Mouse (Mus musculus): ENCODE data around the gene Ildr2.

Gene Ildr2

DNA sequence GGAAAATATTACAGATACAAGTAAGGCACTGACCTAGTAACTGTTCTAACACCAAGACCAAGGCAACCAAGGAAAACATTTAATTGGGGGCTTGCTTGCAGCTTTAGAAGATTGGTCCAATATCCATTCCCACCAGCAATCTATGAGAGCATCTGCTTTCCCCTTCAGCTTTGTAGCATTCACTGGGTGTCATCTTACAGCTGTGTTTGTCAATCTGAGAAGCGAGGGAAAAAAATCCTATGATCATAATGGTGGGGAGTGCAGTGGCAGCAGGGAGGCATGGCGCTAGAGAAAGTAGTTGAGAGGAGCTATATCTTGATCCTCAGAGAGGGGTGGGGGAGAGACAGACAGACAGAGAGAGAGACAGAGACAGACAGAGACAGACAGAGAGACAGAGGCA, 88.1 kb downstream of the Ildr2 start:
- no peak for DNase-seq (ENCODE audit: low read depth)

GRCm38 (mm10) chr1:166342539-166342938, 88.6 kb downstream of the Ildr2 start:
- DNase-seq (ENCODE audit: low read depth) = no peak

- DNase-seq (ENCODE audit: low read depth) = no peak
Observed at GRCm38 (mm10) chr1:166343586-166343985, 89.6 kb downstream of the Ildr2 start.

- no peak for DNase-seq (ENCODE audit: low read depth)
Observed at GRCm38 (mm10) chr1:166344300-166345077, 90.5 kb downstream of the Ildr2 start.

- no peak for DNase-seq (ENCODE audit: low read depth)
Observed at GRCm38 (mm10) chr1:166345602-166346001, 91.7 kb downstream of the Ildr2 start.

DNA sequence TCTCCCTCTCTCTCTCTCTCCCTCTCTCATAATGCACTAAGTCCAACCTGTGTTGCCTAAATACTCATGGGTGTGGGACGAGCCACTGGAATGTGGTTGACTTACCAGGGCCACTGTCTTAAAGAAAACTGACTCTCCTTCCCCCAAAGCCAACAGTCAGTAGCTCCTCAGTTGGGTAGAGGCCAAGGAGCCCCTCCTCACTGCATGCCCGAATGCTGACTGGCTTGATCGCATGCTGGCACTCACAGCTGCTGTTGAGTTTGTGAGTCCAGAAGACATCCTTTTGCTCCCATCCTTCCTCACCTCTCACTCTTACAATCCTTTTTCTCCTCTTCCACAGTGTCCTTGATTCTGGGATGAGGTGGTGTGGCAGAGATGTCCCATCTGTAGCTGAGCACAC, 93.0 kb downstream of the Ildr2 start:
- DNase-seq (ENCODE audit: low read depth) = no peak

DNA sequence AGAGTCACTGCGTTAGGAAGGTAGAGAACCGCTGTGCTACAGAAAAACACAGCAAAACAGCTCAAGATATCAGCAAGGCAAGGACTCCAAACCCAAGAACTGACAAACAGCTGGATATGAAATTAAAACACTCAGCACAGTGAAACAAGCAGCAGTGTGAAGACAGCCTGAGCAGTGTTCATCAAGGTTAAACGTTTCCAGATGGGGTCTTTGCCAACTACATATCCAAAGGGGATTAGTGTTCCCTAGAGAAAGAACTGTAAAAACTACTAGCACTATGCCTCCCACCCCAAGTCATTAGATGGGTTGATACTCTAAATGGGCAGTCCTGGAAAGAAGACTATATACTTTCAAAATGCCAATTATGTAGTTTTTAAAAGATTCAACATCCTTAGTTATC, 95.4 kb downstream of the Ildr2 start:
- no peak for DNase-seq (ENCODE audit: low read depth)

- DNase-seq (ENCODE audit: low read depth) = no peak
Observed at GRCm38 (mm10) chr1:166349751-166350150, 95.8 kb downstream of the Ildr2 start.

GRCm38 (mm10) chr1:166360157-166360855, 106.4 kb downstream of the Ildr2 start:
- no peak for DNase-seq (ENCODE audit: low read depth)

GRCm38 (mm10) chr1:166360896-166361295, 107.0 kb downstream of the Ildr2 start:
- DNase-seq (ENCODE audit: low read depth) = no peak

- no peak for DNase-seq (ENCODE audit: low read depth)
Observed at GRCm38 (mm10) chr1:166361842-166362241, 107.9 kb downstream of the Ildr2 start.

GRCm38 (mm10) chr1:166362659-166363058, 108.7 kb downstream of the Ildr2 start:
- no peak for DNase-seq (ENCODE audit: low read depth)

- DNase-seq (ENCODE audit: low read depth) = no peak
Observed at GRCm38 (mm10) chr1:166363122-166363521, 109.2 kb downstream of the Ildr2 start.
